8 mouse cellular contexts compared by ENCODE assay signal in genomic region chr17:22866845-22867481, GRCm38 (mm10). TPM values are rescaled to one million over a fixed set of nuclear protein-coding genes. Genes with fewer than 3 reads are reported as not detected.
DNase-seq lines count a peak whose midpoint lies in the region; ATAC-seq and TF ChIP-seq lines count a peak whose summit lies in the region.

Gene Zfp945, minus strand, starts transcription at chr17:22867134.

- ATAC-seq in hindbrain, embryonic 16.5 days = peak; percentile 99

- peak; percentile 30; the same call in 1 of the 2 replicates for TF ChIP-seq POLR2A in cortical plate, adult 2 months (IDR thresholded peaks at IDR 0.05; ENCODE audit: extremely low read depth, insufficient read depth, low read length)

- no peak for TF ChIP-seq CTCF in cortical plate, adult 2 months (IDR thresholded peaks at IDR 0.05; ENCODE audit: extremely low read depth, insufficient read depth, low read length)
- no peak for TF ChIP-seq CTCF in gastrocnemius, adult 2 months (IDR thresholded peaks at IDR 0.05)

- intact Hi-C loops in gastrocnemius, adult 2 months (cut with DNase I) = loop anchor here (10.0 kb wide), 1 partner anchor 328 kb away; the partner anchor contains the start of gene Zfp40

- under 1% methylated on average over 20 of the region's 20 CpGs for WGBS in hindbrain, embryonic 16.5 days

- H3K36me3 ChIP-seq in hindbrain, embryonic 16.5 days (ENCODE audit: control insufficient read depth, insufficient read depth, low read length) = peaks cover 12% of the 10 kb centered on the region

- DNase-seq in adipocyte (ENCODE audit: low spot score) = peak; percentile 97
- DNase-seq in gastrocnemius, adult 2 months = peak; percentile 82
- peak; percentile 44 for DNase-seq in left cerebral cortex, adult 11 months (ENCODE audit: low spot score)
- DNase-seq in lung, postnatal 36 days = peak; percentile 74
- peak; percentile 92 for DNase-seq in retina, postnatal 1 day
- DNase-seq in urinary bladder, postnatal 14 days (ENCODE audit: low spot score) = peak; percentile 78

- no peaks in the 10 kb centered on the region for H3K27me3 ChIP-seq in hindbrain, embryonic 16.5 days (replicated peaks; ENCODE audit: control insufficient read depth, insufficient read depth, low read length)

- H3K4me2 ChIP-seq in hindbrain, embryonic 16.5 days (ENCODE audit: low read length) = peak within 1 kb of the TSS; percentile 54

- peak within 1 kb of the TSS; percentile 69 for H3K9ac ChIP-seq in hindbrain, embryonic 16.5 days (ENCODE audit: low read depth, low read length)

- peak within 1 kb of the TSS; percentile 65 for H3K27ac ChIP-seq in cortical plate, adult 2 months (ENCODE audit: insufficient read depth, low read length)
- H3K27ac ChIP-seq in gastrocnemius, adult 2 months = peak within 1 kb of the TSS; percentile 92
- H3K27ac ChIP-seq in hindbrain, embryonic 16.5 days (ENCODE audit: low read depth, low read length) = peak within 1 kb of the TSS; percentile 81

- peak within 1 kb of the TSS; percentile 72 for H3K4me3 ChIP-seq in cortical plate, adult 2 months (ENCODE audit: insufficient read depth, low read length)
- H3K4me3 ChIP-seq in gastrocnemius, adult 2 months = peak within 1 kb of the TSS; percentile 82
- peak within 1 kb of the TSS; percentile 68 for H3K4me3 ChIP-seq in hindbrain, embryonic 16.5 days (ENCODE audit: low read length)

- peaks cover 2% of the 10 kb centered on the region; the same call in 1 of the 2 replicates for H3K4me1 ChIP-seq in cortical plate, adult 2 months (ENCODE audit: control insufficient read depth, insufficient read depth, low read length)
- H3K4me1 ChIP-seq in hindbrain, embryonic 16.5 days (ENCODE audit: control insufficient read depth, insufficient read depth, low read depth, low read length) = peaks cover 12% of the 10 kb centered on the region

- H3K9me3 ChIP-seq in hindbrain, embryonic 16.5 days (ENCODE audit: control insufficient read depth, low read length) = 0 out of 2 replicates have a peak, but pooled peaks cover 3% of the 10 kb centered on the region

RNA-seq across cellular contexts. Expression of gene Zfp945, which starts in this region (rescaled TPM):
- 9.0 and 10.2 TPM in 2 replicates for polyA plus RNA-seq in cortical plate, adult 2 months (2012; rRNA removed)
- total RNA-seq in gastrocnemius, adult 2 months (2021) = 1 to 10 TPM; 2.2 to 2.8 TPM
- polyA plus RNA-seq in hindbrain, embryonic 16.5 days (2015; fragmentation: Nextera tagmentation; extraction: Ambion mirVana) = 16.5 and 18.1 TPM in 2 replicates

Comparison
In these comparisons a context has a peak if more than half of its experiments do, and no peak if none do; other contexts are left out.
1. Peak in every context shown above with its lines: DNase-seq, ATAC-seq, H3K4me3 ChIP-seq and H3K27ac ChIP-seq.
2. DNase-seq: peak in every context shown above with its lines; median percentile 97 in adipocyte; 92 in retina, postnatal 1 day; 82 in gastrocnemius, adult 2 months; 78 in urinary bladder, postnatal 14 days; 74 in lung, postnatal 36 days; 44 in left cerebral cortex, adult 11 months.